Mouse (Mus musculus) monocyte, adult 2 months (primary cell): Measurements from ENCODE around the gene Elovl6.

Experiments used
- DNase-seq, 2 experiments: peaks; one replicate each; pipeline ENCODE4 v3.0.0; 2022; ENCODE audit warnings: low spot score in 2 of 2, low read depth in 1 of 2

Elovl6 gene

GRCm38 (mm10) chr3:129602289-129602688 lies 70.1 kb downstream of the Elovl6 start:
- no peak for DNase-seq

- DNase-seq, result no peak
Observed at GRCm38 (mm10) chr3:129605487-129605886, 73.3 kb downstream of the Elovl6 start.

DNA sequence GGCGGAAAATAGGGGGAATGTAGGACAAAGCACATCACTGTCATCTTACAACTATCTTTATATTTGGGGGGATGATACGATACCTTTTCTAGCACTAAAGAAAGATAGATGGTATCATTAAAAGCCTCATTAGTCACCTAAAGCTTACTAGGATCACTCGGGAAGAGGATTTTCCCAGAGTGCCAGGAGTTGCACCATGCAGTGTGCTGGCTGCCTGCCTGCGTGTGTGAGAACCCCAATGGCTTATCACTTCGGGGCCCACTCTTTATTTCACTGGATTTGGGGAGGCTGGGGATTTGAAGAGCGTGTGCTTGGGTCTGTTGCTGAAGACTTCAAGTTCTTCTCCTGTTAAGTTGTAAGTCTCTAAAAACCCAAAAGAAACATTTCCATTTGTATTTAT lies 73.8 kb downstream of the Elovl6 start:
- no peak for DNase-seq

GRCm38 (mm10) chr3:129611626-129612025 lies 79.5 kb downstream of the Elovl6 start:
- no peak for DNase-seq

- DNase-seq, result peak; percentile 41 to 43
Observed at GRCm38 (mm10) chr3:129612311-129613097, 80.3 kb downstream of the Elovl6 start.

- DNase-seq, result peak; percentile 14
Observed at GRCm38 (mm10) chr3:129613756-129614155, 81.6 kb downstream of the Elovl6 start.

DNA sequence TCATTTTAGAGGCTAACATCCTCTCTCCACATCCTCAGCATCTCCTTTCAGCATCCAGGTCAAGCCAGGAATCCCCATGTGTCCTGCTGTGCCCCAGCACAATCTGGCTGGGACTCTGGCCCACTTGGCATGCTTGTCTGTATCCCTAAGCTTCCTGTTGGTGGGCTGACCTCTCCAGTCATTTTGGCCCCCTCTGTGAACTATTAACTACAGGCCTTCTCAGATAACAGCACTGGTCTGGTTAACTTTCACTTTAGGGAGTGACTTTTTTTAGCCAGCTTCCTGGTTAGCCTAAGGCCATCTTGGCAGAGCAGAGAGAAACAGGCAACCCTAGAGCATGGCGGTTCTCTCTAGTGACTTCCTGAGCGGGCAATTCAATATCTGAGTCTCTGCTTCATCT lies 82.1 kb downstream of the Elovl6 start:
- no peak for DNase-seq

DNA sequence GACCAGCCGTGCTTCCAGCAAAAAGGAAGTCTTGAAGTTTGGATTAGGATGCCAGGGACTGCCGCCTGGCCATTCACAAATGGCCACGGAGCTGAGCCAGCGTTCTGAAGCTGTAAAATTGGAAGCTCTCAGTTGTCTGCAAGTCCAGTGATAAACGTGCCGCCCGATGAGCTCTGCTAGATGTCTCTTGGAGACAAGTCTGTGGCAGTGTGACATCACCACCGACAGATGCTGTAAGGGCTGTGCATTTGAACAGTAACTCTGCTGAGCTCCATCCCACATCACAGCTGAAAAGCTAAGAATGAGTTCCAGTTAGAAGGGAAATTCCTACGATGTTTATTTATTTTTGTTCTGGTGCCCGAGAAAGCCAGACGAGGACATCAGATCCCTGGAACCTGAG lies 85.3 kb downstream of the Elovl6 start:
- no peak for DNase-seq

DNA sequence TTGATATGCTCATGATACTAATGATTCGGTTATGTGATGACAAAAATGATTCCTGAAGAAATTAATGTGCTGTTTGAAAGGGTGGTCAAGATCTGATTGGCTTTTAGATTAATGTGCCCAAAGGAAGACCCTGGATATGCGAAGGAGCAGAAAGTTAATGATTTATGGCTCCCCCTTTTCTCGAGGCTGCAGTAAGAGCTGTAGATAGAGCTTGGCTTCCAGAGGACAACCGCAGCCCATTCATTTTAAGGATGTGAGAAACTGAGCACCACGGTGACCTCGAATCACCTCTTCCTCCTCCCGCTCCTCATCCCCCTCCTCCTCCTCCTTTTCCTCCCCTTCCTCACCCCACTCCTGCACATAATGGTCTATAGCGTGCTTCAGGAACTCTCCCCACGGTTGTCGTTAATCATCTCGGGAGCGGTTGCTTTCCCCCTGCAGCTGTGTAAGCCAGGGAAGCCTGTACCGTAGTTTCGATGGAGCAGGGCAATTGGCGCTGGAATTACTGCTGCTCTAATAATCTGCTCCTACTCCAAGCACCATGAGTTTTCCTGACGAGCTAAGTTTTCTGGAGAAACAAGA lies 87.1 kb downstream of the Elovl6 start:
- DNase-seq, result no peak

GRCm38 (mm10) chr3:129620802-129621201 lies 88.6 kb downstream of the Elovl6 start:
- DNase-seq, result no peak

- no peak for DNase-seq
Observed at GRCm38 (mm10) chr3:129621255-129621654, 89.1 kb downstream of the Elovl6 start.

DNA sequence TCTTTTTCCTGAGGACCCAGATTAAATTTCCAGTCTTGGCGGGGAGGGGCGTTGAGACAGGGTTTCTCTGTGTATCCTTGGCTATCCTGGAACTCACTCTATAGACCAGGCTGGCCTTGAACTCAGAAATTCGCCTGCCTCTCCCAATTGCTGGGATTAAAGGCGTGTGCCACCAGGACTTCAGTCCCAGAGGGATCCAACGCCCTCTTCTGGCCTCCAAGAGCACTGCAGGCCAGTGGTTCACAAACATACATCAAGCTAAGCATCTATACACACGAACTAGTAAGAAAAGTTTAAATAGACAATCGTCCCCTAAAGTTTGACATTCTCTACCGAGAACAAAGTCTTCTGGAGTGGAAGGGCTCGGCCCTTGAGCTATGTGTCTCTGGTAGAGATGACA lies 90.0 kb downstream of the Elovl6 start:
- no peak for DNase-seq

GRCm38 (mm10) chr3:129622705-129623104 lies 90.5 kb downstream of the Elovl6 start:
- DNase-seq, result no peak

GRCm38 (mm10) chr3:129624193-129624805 lies 92.1 kb downstream of the Elovl6 start:
- DNase-seq, result no peak

- no peak for DNase-seq
Observed at GRCm38 (mm10) chr3:129627281-129627680, 95.1 kb downstream of the Elovl6 start.

DNA sequence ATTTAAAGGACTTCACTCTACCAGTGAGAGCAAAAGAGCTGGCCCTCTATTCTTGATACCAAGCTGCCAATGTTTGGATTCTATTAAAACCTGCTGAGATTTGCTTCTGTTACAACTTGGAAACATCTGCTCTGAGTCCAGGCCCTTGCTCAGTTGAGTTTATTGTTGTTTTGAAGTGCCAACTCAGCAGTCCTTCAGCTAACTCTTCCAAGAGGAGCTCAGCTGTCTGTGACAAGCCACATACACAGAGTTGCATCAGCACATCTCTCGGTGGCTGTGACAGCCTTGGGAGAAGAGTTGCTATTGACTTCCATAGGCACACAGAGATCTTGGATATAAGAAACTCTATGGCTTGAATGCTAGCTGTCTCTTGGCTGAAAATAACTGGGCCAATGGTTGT lies 98.9 kb downstream of the Elovl6 start:
- no peak for DNase-seq

DNA sequence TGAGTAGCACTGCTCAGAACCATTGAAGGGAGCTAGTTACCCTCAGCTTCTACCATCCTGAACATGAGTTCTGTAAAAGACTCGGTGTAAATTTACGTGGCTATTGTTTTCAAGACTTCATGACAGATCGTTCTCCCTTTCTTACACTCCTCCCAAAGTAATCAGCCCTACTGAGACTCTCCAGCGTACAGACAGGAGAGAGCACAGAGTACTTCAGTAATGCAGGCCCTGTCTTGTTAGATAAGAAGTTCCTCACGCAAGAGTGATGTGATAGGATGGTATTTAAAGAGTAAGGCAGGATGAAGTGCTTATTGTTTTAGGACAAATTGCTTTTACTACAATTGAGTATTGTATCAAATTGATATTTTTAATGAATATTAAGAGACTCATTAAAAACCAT lies 99.7 kb downstream of the Elovl6 start:
- no peak for DNase-seq

DNA sequence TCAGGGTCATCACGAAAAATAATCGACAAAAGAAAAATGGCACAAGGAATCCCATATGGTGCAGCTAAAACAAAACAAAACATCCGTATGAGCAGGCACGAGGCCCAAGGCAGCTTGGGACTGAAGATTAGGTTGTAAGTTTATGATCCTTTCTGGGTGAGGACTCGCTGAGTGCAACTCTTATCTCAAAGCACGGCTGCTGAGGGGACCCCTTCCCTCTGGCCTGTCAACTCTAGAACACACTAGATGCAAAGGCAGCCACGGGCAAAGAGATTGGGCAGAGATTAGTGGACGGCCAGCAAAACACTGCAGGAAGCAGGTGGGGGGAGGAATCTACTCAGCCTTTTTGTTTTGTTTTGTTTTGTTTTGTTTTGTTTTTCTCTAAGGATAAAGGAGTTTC lies 101.4 kb downstream of the Elovl6 start:
- DNase-seq, result no peak

DNA sequence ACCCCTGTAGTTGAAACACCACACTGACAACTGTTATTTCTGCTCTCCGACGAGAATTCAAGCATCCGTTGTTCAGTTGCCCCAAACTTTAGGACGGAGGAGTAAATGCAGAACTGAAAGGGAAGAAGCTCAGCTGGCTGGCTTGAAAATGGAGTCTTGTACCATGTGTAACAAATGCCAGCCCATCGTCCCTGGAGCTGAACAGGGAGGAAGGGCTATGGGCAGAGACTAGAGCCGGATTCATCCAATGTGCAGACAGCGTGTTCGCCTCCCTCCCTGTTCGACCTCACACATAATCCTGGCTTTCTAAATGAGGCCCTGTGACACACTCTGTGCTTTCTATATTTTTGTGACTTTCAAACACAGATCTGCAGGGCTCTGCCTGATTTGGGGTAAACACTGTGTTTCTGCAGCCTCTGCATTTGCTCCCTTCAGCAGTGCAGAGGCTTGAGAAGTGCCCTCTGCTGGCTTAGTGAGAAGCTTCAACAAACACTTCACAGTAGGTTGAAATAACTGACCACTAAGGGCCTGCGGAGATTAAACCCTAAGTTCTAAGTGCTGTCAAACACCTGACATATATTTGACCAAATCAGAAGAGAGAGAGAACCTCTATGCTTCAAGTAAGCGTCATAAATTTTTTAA lies 102.2 kb downstream of the Elovl6 start:
- DNase-seq, result no peak

DNA sequence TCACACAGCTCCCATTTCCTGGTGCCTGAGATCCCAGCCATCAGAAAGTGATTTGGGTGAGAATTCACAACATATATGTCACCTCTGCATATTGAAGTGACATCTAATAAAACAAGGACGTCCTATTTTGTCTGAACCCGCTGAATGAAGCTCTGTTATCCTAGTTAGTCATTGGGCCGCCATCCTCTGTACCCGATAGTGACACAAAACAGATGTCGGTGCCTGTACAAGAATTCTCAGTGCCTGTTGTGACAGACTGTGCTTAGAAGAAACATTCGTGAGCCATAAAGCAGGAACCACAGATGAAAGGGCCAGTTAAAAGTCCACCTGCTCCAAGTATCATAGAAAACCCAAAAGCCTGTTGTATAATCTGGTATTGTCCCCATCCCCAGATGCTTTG lies 105.3 kb downstream of the Elovl6 start:
- no peak for DNase-seq

GRCm38 (mm10) chr3:129639701-129640100 lies 107.5 kb downstream of the Elovl6 start:
- DNase-seq, result no peak
